Mouse (Mus musculus) left cerebral cortex, postnatal 4 days (tissue): ENCODE measurements around the gene Trpc3. TPM values are rescaled to one million over a fixed set of nuclear protein-coding genes. Genes with fewer than 3 reads are reported as not detected.
"Not testable (repeated sequence)": the region's sequence is repeated elsewhere in the genome, so short reads cannot be mapped to it uniquely, and the experiment has no call there.

Experiments used
- DNase-seq: peaks from one replicate; pipeline ENCODE4 v3.0.0-alpha.2; 2022
- intact Hi-C: fragments of 180-260 bp; cut with DNase I; formaldehyde crosslinking; loops from one replicate; pipeline ENCODE4 v1.15.1; 2025
- total RNA-seq, 2 experiments: library from RNA; stranded (reverse); gene quantifications; 2 replicates each; pipeline ENCODE4 v1.2.3; 2021

The Trpc3 gene
- total RNA-seq: 10 to 100 TPM; 14.9 to 15.6 TPM

- intact Hi-C loops: loop anchor here (10.0 kb wide), 1 partner anchor 175 kb away; the partner anchor contains the start of gene 4932438A13Rik
- DNase-seq: peak; percentile 58
These were observed at the start of gene Trpc3 for GRCm38 (mm10) chr3:36689392-36690291. TSS of gene Trpc3 (minus strand) at chr3:36690167.

- intact Hi-C loops: no loop called here
- DNase-seq: no peak
These were observed 48.1 kb upstream of the Trpc3 start for GRCm38 (mm10) chr3:36738071-36738470.

- no peak for DNase-seq
- intact Hi-C loops: no loop called here
These were observed 43.1 kb upstream of the Trpc3 start for GRCm38 (mm10) chr3:36733075-36733474.

GRCm38 (mm10) chr3:36726545-36726944, 36.6 kb upstream of the Trpc3 start:
- intact Hi-C loops: no loop called here

GRCm38 (mm10) chr3:36721850-36722249, 31.9 kb upstream of the Trpc3 start:
- DNase-seq: no peak
- intact Hi-C loops: no loop called here

More at GRCm38 (mm10) chr3:36726545-36726944, 36.6 kb upstream of the Trpc3 start:
- no peak for DNase-seq

- intact Hi-C loops: no loop called here
- DNase-seq: no peak
These were observed 19.6 kb upstream of the Trpc3 start for GRCm38 (mm10) chr3:36709521-36709920.

GRCm38 (mm10) chr3:36690292-36690650, 304 bp upstream of the Trpc3 start:
- intact Hi-C loops: no loop called here
- DNase-seq: no peak

GRCm38 (mm10) chr3:36688874-36689273, 1.1 kb downstream of the Trpc3 start:
- peak; percentile 85 for DNase-seq
- intact Hi-C loops: loop anchor here (10.0 kb wide), 1 partner anchor 176 kb away; the partner anchor contains the start of gene 4932438A13Rik

GRCm38 (mm10) chr3:36675822-36676221, 14.1 kb downstream of the Trpc3 start:
- no peak for DNase-seq
- intact Hi-C loops: no loop called here

- DNase-seq: no peak
- intact Hi-C loops: no loop called here
These were observed 22.2 kb downstream of the Trpc3 start for GRCm38 (mm10) chr3:36667814-36668213.

- intact Hi-C loops, DNase-seq: not testable (repeated sequence)
These were observed 44.8 kb downstream of the Trpc3 start for GRCm38 (mm10) chr3:36645245-36645559.

GRCm38 (mm10) chr3:36644554-36645244, 45.3 kb downstream of the Trpc3 start:
- DNase-seq: no peak
- intact Hi-C loops: no loop called here

GRCm38 (mm10) chr3:36643354-36643753, 46.6 kb downstream of the Trpc3 start:
- intact Hi-C loops: no loop called here
- DNase-seq: no peak

- intact Hi-C loops: no loop called here
- DNase-seq: no peak
These were observed 47.2 kb downstream of the Trpc3 start for GRCm38 (mm10) chr3:36642736-36643135.

- intact Hi-C loops: no loop called here
- no peak for DNase-seq
These were observed 49.2 kb downstream of the Trpc3 start for GRCm38 (mm10) chr3:36640787-36641186.

GRCm38 (mm10) chr3:36635449-36635848, 54.5 kb downstream of the Trpc3 start:
- DNase-seq: peak; percentile 57
- intact Hi-C loops: loop anchor here (5.0 kb wide), 1 partner anchor 567 kb away; no protein-coding TSS in a partner anchor

GRCm38 (mm10) chr3:36626803-36627202, 63.2 kb downstream of the Trpc3 start:
- intact Hi-C loops: no loop called here
- DNase-seq: no peak

GRCm38 (mm10) chr3:36618181-36618580, 71.8 kb downstream of the Trpc3 start:
- intact Hi-C loops: no loop called here
- no peak for DNase-seq

GRCm38 (mm10) chr3:36613908-36614255, 76.1 kb downstream of the Trpc3 start:
- DNase-seq: peak; percentile 35
- intact Hi-C loops: no loop called here

GRCm38 (mm10) chr3:36613202-36613907, 76.6 kb downstream of the Trpc3 start, which contains the start of gene Bbs7:
TSS of gene Bbs7 (minus strand) at chr3:36613477.
- intact Hi-C loops: no loop called here
- peak; percentile 98 for DNase-seq

GRCm38 (mm10) chr3:36612687-36613086, 77.3 kb downstream of the Trpc3 start:
- DNase-seq: no peak
- intact Hi-C loops: no loop called here
